Mouse (Mus musculus): ENCODE measurements at regions not wholly inside any gene's neighbourhood (a gene's known extent, or its start where the extent isn't known, plus 50 kb on each side); places are given as distances from the start of the nearest gene placed in this dataset.
"Not testable (repeated sequence)": the region's sequence is repeated elsewhere in the genome, so short reads cannot be mapped to it uniquely, and the experiment has no call there.

DNA sequence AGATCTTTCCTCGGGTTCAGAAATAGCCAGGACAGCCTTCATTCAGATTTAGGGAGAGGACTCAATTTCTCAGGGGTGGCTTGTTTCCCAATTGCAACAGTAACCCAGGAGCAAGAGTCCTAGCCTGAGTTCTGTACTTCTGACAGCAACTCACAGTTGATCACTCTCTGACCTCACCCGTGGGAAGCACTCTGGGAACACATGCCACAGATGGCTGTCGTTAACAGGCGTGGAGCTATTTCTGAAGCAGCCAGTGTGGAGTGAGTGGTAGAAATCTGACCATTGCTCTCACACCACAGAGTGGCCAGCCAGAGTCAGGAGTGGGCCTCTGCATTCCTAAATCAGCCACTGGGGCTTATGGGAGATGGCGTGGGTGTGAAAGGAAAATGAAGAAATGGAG is 63.3 kb downstream of the Rhob start:
- ATAC-seq (replicated peaks; ENCODE audit: insufficient number of reproducible peaks, insufficient read depth, low FRiP score, low read depth) = no peak
- Histone ChIP-seq H3K27me3 (no peaks in the 10 kb centered on the region), H3K4me1 (replicated peaks) (peaks cover 52% of the 10 kb centered on the region), H3K27ac (peak overlapping the region; percentile 5; the same call in 1 of the 2 replicates), H3K4me3 (no peak overlapping the region), H3K9me3 (replicated peaks) (no peaks in the 10 kb centered on the region), H3K4me2 (no peak overlapping the region), H3K36me3 (no peaks in the 10 kb centered on the region), H3K9ac (no peak overlapping the region)
- 36% methylated on average over 5 of the region's 5 CpGs for WGBS

DNA sequence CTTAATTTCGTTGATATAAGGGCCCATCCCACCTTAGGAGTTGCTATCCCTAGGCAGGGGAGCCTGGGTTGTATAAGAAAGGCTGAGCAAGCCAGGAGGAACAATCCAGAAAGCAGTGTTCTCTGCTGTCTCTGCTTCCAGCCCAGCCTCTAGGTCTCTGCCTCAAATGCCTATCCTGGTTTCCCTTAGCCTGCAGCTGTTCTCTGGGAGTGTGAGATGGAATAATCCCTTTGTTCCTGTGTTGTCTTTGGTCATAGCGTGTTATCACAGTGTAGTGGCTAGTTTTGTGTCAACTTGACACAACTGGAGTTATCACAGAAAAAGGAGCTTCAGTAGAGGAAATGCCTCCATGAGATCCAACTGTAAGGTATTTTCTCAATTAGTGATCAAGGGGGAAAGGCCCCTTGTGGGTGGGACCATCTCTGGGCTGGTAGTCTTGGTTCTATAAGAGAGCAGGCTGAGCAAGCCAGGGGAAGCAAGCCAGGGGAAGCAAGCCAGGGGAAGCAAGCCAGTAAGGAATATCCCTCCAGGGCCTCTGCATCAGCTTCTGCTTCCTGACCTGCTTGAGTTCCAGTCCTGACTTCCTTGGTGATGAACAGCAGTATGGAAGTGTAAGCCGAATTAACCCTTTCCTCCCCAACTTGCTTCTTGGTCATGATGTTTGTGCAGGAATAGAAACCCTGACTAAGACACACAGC is 64.0 kb downstream of the Rhob start:
- ATAC-seq (replicated peaks; ENCODE audit: insufficient number of reproducible peaks, insufficient read depth, low FRiP score, low read depth); H3K4me2 ChIP-seq; H3K27ac ChIP-seq; H3K27me3 ChIP-seq; H3K9ac ChIP-seq; H3K9me3 ChIP-seq (replicated peaks); H3K36me3 ChIP-seq; H3K4me3 ChIP-seq: not testable (repeated sequence)
- peaks cover 52% of the 10 kb centered on the region for H3K4me1 ChIP-seq (replicated peaks)
- WGBS = 66% methylated on average over 3 of the region's 3 CpGs

DNA sequence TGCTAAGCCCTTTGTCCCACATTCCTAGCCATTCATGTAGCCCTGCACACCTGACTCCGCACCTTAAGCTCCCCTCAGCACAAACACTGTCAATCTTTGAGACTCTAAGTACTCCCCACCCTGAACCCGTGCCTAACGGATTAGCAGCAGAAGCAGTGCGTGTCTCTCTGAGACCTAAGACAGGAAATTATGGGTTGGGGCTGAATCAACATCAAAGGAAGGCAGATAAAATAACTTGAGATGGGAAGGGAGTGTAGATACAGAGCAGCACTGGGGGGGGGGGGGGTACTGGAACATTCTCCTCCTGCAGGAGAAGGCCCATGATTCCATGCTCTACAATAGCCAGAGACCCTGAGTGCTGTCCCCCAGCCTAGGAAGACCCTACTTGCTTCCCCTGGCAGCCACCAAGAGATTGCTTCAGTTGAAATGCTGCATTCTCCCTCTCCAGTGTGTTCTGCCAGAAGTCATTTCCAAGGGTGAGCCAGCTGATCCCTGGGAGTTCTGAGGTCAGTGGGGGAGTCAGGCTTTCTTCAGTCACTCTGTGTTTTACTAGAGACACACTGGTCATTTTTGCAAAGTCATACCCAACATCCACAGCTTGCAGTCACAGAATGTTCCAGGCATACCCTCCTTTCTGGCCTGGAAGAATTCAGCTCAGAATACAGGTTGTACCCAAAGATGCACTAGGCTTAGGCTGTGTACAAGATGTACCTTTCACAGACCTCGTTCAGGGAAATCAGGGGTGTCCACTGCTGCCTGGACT is 71.4 kb downstream of the Rhob start:
- no peak overlapping the region for H3K4me3 ChIP-seq
- H3K27ac ChIP-seq = no peak overlapping the region
- WGBS = 47% methylated on average over 5 of the region's 5 CpGs
- H3K9ac ChIP-seq = no peak overlapping the region
- no peaks in the 10 kb centered on the region for H3K9me3 ChIP-seq (replicated peaks)
- H3K27me3 ChIP-seq = no peaks in the 10 kb centered on the region
- H3K4me1 ChIP-seq (replicated peaks) = peaks cover 13% of the 10 kb centered on the region
- no peaks in the 10 kb centered on the region for H3K36me3 ChIP-seq
- ATAC-seq (replicated peaks; ENCODE audit: insufficient number of reproducible peaks, insufficient read depth, low FRiP score, low read depth) = no peak; the same call in 1 of the 2 replicates
- no peak overlapping the region for H3K4me2 ChIP-seq

- Histone ChIP-seq H3K36me3 (no peaks in the 10 kb centered on the region), H3K27ac (no peak overlapping the region), H3K27me3 (no peaks in the 10 kb centered on the region), H3K4me2 (no peak overlapping the region), H3K9ac (no peak overlapping the region), H3K4me3 (no peak overlapping the region), H3K4me1 (replicated peaks) (peaks cover 5% of the 10 kb centered on the region; the same call in 1 of the 2 replicates), H3K9me3 (replicated peaks) (no peaks in the 10 kb centered on the region)
- WGBS = 84% methylated on average over 6 of the region's 6 CpGs
- ATAC-seq (replicated peaks; ENCODE audit: insufficient number of reproducible peaks, insufficient read depth, low FRiP score, low read depth) = no peak
Observed at GRCm38 (mm10) chr12:8424515-8424914, 75.3 kb downstream of the Rhob start.

- no peaks in the 10 kb centered on the region for H3K9me3 ChIP-seq (replicated peaks)
- H3K27me3 ChIP-seq = no peaks in the 10 kb centered on the region
- H3K4me2 ChIP-seq = no peak overlapping the region
- no peaks in the 10 kb centered on the region for H3K36me3 ChIP-seq
- no peak overlapping the region for H3K4me3 ChIP-seq
- H3K4me1 ChIP-seq (replicated peaks) = 0 out of 2 replicates have a peak, but pooled peaks cover 3% of the 10 kb centered on the region
- H3K27ac ChIP-seq = no peak overlapping the region
- ATAC-seq (replicated peaks; ENCODE audit: insufficient number of reproducible peaks, insufficient read depth, low FRiP score, low read depth) = no peak
- 48% methylated on average over 5 of the region's 5 CpGs for WGBS
- no peak overlapping the region for H3K9ac ChIP-seq
Observed at GRCm38 (mm10) chr12:8422676-8423075, 77.1 kb downstream of the Rhob start.

GRCm38 (mm10) chr12:8421271-8421567 is 78.6 kb downstream of the Rhob start:
- ATAC-seq (replicated peaks; ENCODE audit: insufficient number of reproducible peaks, insufficient read depth, low FRiP score, low read depth) = no peak
- Histone ChIP-seq H3K27me3 (no peaks in the 10 kb centered on the region), H3K36me3 (no peaks in the 10 kb centered on the region), H3K9ac (no peak overlapping the region), H3K27ac (no peak overlapping the region), H3K4me2 (no peak overlapping the region), H3K4me3 (no peak overlapping the region), H3K9me3 (replicated peaks) (no peaks in the 10 kb centered on the region), H3K4me1 (replicated peaks) (0 out of 2 replicates have a peak, but pooled peaks cover 3% of the 10 kb centered on the region)
- WGBS = 86% methylated on average over 3 of the region's 3 CpGs

- H3K9me3 ChIP-seq (replicated peaks) = no peaks in the 10 kb centered on the region
- ATAC-seq (replicated peaks; ENCODE audit: insufficient number of reproducible peaks, insufficient read depth, low FRiP score, low read depth) = no peak
Observed at GRCm38 (mm10) chr12:8420511-8421270, 79.1 kb downstream of the Rhob start.

GRCm38 (mm10) chr12:8418890-8419289 is 80.9 kb downstream of the Rhob start:
- no peak overlapping the region for H3K27ac ChIP-seq
- H3K27me3 ChIP-seq = no peaks in the 10 kb centered on the region
- no peak for ATAC-seq (replicated peaks; ENCODE audit: insufficient number of reproducible peaks, insufficient read depth, low FRiP score, low read depth)
- H3K9me3 ChIP-seq (replicated peaks) = no peaks in the 10 kb centered on the region
- no peak overlapping the region for H3K9ac ChIP-seq
- H3K4me1 ChIP-seq (replicated peaks) = 0 out of 2 replicates have a peak, but pooled peaks cover 3% of the 10 kb centered on the region
- H3K4me2 ChIP-seq = no peak overlapping the region
- no peak overlapping the region for H3K4me3 ChIP-seq
- no peaks in the 10 kb centered on the region for H3K36me3 ChIP-seq
- WGBS = 72% methylated on average over 5 of the region's 5 CpGs

More at GRCm38 (mm10) chr12:8420511-8421270, 79.1 kb downstream of the Rhob start:
- H3K4me3 ChIP-seq = no peak overlapping the region
- WGBS = 80% methylated on average over 9 of the region's 9 CpGs
- H3K27me3 ChIP-seq = no peaks in the 10 kb centered on the region
- H3K27ac ChIP-seq = no peak overlapping the region
- H3K9ac ChIP-seq = no peak overlapping the region
- H3K4me2 ChIP-seq = no peak overlapping the region
- 0 out of 2 replicates have a peak, but pooled peaks cover 3% of the 10 kb centered on the region for H3K4me1 ChIP-seq (replicated peaks)
- no peaks in the 10 kb centered on the region for H3K36me3 ChIP-seq

DNA sequence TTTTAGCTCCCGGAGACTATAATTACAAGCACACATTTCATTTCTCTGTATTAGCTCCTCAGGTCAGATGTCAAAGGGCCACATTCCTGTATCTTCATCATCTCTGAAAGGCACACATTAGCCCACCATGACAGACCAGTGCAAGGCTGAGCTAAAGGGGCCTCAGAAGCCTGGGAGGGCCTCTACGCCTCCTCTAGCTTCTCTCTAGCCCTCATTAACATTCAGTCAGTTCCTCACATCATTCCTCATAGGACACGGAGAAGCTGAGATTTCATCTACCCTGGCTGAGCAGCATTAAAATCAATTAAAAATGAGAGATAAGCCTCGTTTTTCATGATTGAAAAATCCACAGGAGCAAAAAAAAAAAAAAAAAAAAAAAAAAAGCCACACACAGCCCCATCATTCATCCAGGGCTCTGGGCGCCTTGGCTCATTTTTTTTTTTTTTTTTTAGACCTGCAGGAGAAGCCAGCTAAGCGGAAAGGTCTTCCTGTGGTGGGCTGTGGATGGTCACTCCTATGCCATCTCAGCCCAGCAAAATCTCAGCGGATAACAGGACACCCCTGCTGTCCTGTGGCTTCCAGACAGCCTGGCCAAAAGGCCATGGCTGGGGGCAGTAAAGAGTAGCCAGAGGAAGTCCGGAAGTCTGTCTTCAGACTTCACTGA is 82.5 kb downstream of the Rhob start:
- no peaks in the 10 kb centered on the region for H3K9me3 ChIP-seq (replicated peaks)
- no peak for ATAC-seq (replicated peaks; ENCODE audit: insufficient number of reproducible peaks, insufficient read depth, low FRiP score, low read depth)
- H3K36me3 ChIP-seq = no peaks in the 10 kb centered on the region
- H3K4me3 ChIP-seq = no peak overlapping the region
- H3K9ac ChIP-seq = no peak overlapping the region
- no peak overlapping the region for H3K27ac ChIP-seq
- H3K4me2 ChIP-seq = no peak overlapping the region
- no peaks in the 10 kb centered on the region for H3K27me3 ChIP-seq
- 64% methylated on average over 8 of the region's 8 CpGs for WGBS
- no peaks in the 10 kb centered on the region for H3K4me1 ChIP-seq (replicated peaks)

DNA sequence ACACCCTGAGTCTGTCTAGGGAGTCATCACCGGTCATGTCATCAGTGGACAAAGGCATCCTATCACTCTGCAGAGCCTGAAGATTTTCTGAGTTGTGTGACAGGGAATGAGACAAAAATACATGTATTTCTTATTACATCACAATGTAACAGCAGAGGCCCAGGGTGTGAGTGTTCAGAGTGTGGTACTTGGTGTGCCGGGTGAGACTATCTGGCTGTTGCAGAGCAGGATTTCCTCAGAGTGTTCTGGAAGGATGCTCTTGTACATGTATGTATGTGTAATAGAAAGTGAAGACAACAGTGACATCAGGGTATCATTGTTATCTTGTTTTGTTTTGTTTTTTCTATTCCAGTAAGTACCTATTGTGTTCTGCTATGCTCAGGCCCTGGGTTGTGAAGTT is 87.7 kb downstream of the Rhob start:
- no peak for ATAC-seq (replicated peaks; ENCODE audit: insufficient number of reproducible peaks, insufficient read depth, low FRiP score, low read depth)
- Histone ChIP-seq H3K4me3 (no peak overlapping the region), H3K9ac (no peak overlapping the region), H3K36me3 (no peaks in the 10 kb centered on the region), H3K27ac (no peak overlapping the region), H3K27me3 (no peaks in the 10 kb centered on the region), H3K4me1 (replicated peaks) (peaks cover 12% of the 10 kb centered on the region), H3K9me3 (replicated peaks) (no peaks in the 10 kb centered on the region), H3K4me2 (no peak overlapping the region)
- 82% methylated on average over 2 of the region's 2 CpGs for WGBS

Data from heart, embryonic 15.5 days (tissue).